Mouse (Mus musculus) cerebellum, adult 8-10 months (tissue): ENCODE results near the gene Hc.

ENCODE experiments used
- DNase-seq: peaks from one replicate; pipeline ENCODE4 v3.0.0; 2022

Gene Hc

GRCm38 (mm10) chr2:34951469-34951868, 109.8 kb downstream of the Hc start:
- DNase-seq = no peak

- DNase-seq = no peak
These were observed 112.6 kb downstream of the Hc start for GRCm38 (mm10) chr2:34948622-34949021.

- DNase-seq = no peak
These were observed 115.2 kb downstream of the Hc start for GRCm38 (mm10) chr2:34946046-34946445.

- no peak for DNase-seq
These were observed 115.7 kb downstream of the Hc start for GRCm38 (mm10) chr2:34945580-34945979.

GRCm38 (mm10) chr2:34944761-34945160, 116.5 kb downstream of the Hc start:
- DNase-seq = no peak

GRCm38 (mm10) chr2:34943556-34944120, 117.6 kb downstream of the Hc start:
- DNase-seq = no peak

GRCm38 (mm10) chr2:34941061-34941675, 120.1 kb downstream of the Hc start:
- no peak for DNase-seq

GRCm38 (mm10) chr2:34940246-34940645, 121.0 kb downstream of the Hc start:
- no peak for DNase-seq

- DNase-seq = no peak
These were observed 122.7 kb downstream of the Hc start for GRCm38 (mm10) chr2:34938269-34939208.

- no peak for DNase-seq
These were observed 123.8 kb downstream of the Hc start for GRCm38 (mm10) chr2:34937460-34937859.
